Mouse (Mus musculus): Measurements from ENCODE around the gene Tgfb2. TPM values are rescaled to one million over a fixed set of nuclear protein-coding genes. Genes with fewer than 3 reads are reported as not detected.

The Tgfb2 gene
- polyA plus RNA-seq (2011; ENCODE audit: insufficient read depth, insufficient read length, low replicate concordance, missing spikeins): 0.67 TPM in 1 of 2 replicates, not detected in the other

DNA sequence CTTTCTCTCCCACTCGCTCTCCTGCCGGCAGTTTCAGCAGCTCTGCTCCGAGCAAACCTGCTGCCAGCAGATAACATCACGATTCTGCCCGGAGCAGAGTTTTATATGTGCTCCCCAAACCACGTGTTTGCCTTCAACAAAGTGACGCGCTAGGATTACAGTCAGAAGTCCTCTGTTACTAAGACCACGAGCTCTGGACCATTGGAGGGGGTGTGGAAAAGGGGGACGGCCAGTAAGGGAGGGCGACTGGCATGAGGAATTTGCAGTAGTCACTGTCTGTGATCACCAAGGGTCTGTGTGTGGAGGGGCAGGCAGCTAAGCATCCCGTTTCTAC is at the start of gene Tgfb2:
Gene Tgfb2 (minus strand): TSS at position 75 of the 334 bp plus-strand sequence.
- TF ChIP-seq CTCF (IDR thresholded peaks at IDR 0.05; ENCODE audit: control insufficient read depth, insufficient read depth, low read length) (no peak), POLR2A (IDR thresholded peaks at IDR 0.05; ENCODE audit: borderline replicate concordance, control insufficient read depth, low read depth, low read length) (no peak)
- Histone ChIP-seq H3K4me3 (replicated peaks; ENCODE audit: control insufficient read depth, low read depth, low read length) (peak within 1 kb of the TSS; percentile 8), H3K27ac (ENCODE audit: control insufficient read depth, insufficient read depth, low read depth, low read length, poor library complexity) (no peak within 1 kb of the TSS), H3K4me1 (ENCODE audit: control insufficient read depth, insufficient read depth, low read length) (no peaks in the 10 kb centered on the region)
- WGBS: 7% methylated on average over 12 of the region's 12 CpGs

DNA sequence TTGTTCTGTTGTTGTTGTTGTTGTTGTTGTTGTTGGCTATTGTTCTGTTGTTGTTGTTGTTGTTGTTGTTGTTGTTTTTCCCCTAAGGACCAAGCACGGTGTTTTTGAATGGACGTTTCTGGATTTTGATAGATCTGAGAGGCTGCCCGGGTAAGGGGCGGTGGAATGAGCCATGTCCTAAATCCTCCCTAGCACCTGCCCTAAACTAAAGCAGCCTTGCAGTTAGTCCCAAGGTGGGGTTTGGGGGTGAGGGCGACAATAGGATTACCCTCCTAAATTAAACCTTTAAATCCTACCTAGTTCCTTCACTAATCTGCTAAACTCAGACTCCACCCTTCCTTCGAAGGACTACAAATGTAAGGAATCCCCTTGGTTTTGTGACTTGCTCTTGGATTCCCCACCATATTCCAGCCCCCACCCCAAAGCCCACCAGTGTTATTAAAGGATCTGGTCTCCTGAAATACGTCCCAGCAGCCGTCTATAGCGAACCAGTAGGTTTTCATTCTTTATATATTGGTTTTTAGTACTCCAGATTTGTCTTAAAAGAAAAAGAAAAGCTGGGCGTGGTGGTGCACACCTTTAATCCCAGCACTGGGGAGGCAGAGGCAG is 44.0 kb upstream of the Tgfb2 start:
- H3K4me3 ChIP-seq (replicated peaks; ENCODE audit: control insufficient read depth, low read depth, low read length): peak overlapping the region; percentile 79
- no peak overlapping the region for H3K27ac ChIP-seq (ENCODE audit: control insufficient read depth, insufficient read depth, low read depth, low read length, poor library complexity)
- no peaks in the 10 kb centered on the region; the same call in 1 of the 2 replicates for H3K4me1 ChIP-seq (ENCODE audit: control insufficient read depth, insufficient read depth, low read length)
- 36% methylated on average over 10 of the region's 10 CpGs for WGBS
- no peak for TF ChIP-seq CTCF (IDR thresholded peaks at IDR 0.05; ENCODE audit: control insufficient read depth, insufficient read depth, low read length)
- TF ChIP-seq POLR2A (IDR thresholded peaks at IDR 0.05; ENCODE audit: borderline replicate concordance, control insufficient read depth, low read depth, low read length): no peak

DNA sequence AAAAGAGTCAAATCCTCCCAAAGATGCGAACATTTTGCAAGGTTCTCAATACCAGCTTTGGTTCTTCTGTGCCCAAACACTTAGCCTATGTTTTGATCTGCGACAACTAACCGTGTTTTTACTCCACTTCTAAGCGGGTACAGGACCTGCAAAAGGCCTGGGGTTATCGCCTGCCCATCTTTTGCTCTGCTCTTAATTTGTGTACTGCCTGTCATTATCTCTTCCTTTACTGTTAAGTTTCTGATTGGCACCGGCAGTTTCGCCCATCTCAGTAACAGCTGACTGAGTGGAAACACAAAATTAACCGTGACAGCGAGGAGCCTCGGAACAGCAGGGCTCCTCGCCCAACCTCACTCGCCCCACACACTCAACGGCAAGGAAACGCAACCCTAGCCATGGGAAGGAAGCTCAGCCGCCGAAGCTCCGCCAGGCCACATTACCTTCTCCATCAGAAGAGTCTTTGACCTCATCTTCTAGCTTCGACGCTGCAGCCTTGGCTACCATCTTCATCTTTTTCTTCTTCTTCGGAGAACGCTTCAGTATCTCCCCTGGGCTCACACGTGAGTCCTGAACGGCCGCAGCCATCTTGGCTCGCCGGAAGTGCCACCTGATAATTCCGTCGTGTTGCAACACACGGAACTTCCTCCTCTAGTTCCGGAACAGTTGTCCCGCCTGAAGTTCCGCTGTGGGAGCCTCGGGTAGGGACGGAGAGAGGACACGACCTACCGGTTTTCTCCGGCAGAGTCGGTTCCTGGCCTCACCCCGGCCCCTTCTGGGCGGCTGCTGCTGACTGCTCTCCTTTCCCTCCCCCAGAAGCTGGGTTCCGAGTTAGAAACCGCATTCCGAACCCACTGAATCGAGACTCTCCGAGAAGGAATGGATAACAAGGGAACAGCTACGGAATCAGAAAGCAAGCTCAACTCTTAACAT is 43.2 kb upstream of the Tgfb2 start, which contains the start of gene Rrp15:
Gene Rrp15 (minus strand): TSS at position 635 of the 930 bp plus-strand sequence.
- Histone ChIP-seq H3K27ac (ENCODE audit: control insufficient read depth, insufficient read depth, low read depth, low read length, poor library complexity) (peak within 1 kb of the TSS; percentile 31; the same call in 1 of the 2 replicates), H3K4me3 (replicated peaks; ENCODE audit: control insufficient read depth, low read depth, low read length) (peak within 1 kb of the TSS; percentile 79), H3K4me1 (ENCODE audit: control insufficient read depth, insufficient read depth, low read length) (no peaks in the 10 kb centered on the region; the same call in 1 of the 2 replicates)
- TF ChIP-seq POLR2A (IDR thresholded peaks at IDR 0.05; ENCODE audit: borderline replicate concordance, control insufficient read depth, low read depth, low read length): peak; percentile 31; the same call in 1 of the 2 replicates
- no peak for TF ChIP-seq CTCF (IDR thresholded peaks at IDR 0.05; ENCODE audit: control insufficient read depth, insufficient read depth, low read length)
- WGBS: under 1% methylated on average over 46 of the region's 46 CpGs

DNA sequence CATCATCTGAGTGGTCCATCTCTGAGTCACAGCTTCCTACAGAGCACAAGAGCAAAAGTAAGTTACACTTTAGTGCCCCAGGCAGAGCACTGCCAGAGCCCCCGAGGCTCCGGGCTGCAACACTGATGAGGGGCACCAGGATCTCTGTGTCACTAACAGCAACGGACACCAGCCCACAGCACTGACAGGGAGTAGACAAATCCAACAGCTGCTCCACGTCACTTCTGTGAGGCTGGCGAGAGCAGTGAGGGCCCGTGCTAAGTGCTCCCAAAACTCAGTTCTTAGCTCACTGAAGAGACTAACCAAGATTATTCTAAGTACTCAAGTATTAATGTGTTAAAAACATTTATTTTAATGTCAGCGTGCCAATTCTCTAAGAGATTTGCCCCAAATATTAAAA is 34.0 kb upstream of the Tgfb2 start:
- TF ChIP-seq POLR2A (IDR thresholded peaks at IDR 0.05; ENCODE audit: borderline replicate concordance, control insufficient read depth, low read depth, low read length): no peak
- Histone ChIP-seq H3K4me1 (ENCODE audit: control insufficient read depth, insufficient read depth, low read length) (no peaks in the 10 kb centered on the region; the same call in 1 of the 2 replicates), H3K27ac (ENCODE audit: control insufficient read depth, insufficient read depth, low read depth, low read length, poor library complexity) (no peak overlapping the region), H3K4me3 (replicated peaks; ENCODE audit: control insufficient read depth, low read depth, low read length) (no peak overlapping the region)
- 85% methylated on average over 7 of the region's 7 CpGs for WGBS

DNA sequence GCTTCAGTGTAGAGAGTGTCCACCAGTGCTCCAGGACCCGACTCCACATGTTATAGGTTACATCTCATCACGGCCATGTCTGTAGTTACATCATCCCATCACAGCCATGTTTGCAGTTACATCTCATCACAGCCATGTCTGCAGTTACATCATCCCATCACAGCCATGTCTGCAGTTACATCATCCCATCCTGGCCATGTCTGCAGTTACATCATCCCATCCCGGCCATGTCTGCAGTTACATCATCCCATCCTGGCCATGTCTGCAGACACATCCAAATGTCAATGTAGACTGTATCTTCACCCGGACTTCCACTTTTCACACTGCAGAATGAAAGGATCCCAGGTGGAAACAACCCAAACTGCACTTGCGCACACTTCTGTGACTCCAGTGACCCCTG is 29.7 kb upstream of the Tgfb2 start:
- Histone ChIP-seq H3K4me1 (ENCODE audit: control insufficient read depth, insufficient read depth, low read length) (no peaks in the 10 kb centered on the region), H3K4me3 (replicated peaks; ENCODE audit: control insufficient read depth, low read depth, low read length) (no peak overlapping the region), H3K27ac (ENCODE audit: control insufficient read depth, insufficient read depth, low read depth, low read length, poor library complexity) (no peak overlapping the region)
- TF ChIP-seq POLR2A (IDR thresholded peaks at IDR 0.05; ENCODE audit: borderline replicate concordance, control insufficient read depth, low read depth, low read length): no peak
- TF ChIP-seq CTCF (IDR thresholded peaks at IDR 0.05; ENCODE audit: control insufficient read depth, insufficient read depth, low read length): no peak
- WGBS: 75% methylated on average over 5 of the region's 5 CpGs

DNA sequence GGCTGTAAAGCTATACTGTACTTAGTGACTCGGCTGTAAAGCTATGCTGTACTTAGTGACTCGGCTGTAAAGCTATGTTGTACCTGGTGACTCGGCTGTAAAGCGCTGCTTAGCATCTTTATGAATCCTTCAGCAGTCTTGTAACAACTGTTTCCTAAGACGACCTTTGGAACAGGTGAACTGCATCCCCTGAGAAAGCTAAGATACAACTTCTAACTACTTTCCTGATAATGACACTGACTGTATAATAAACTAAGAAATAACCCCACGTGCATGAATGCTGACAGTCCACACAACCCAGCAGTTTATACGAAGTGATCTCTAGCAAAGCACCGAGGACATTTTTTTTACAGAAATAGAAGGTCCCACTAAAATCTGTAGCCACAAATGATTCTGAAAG is 27.3 kb upstream of the Tgfb2 start:
- Histone ChIP-seq H3K27ac (ENCODE audit: control insufficient read depth, insufficient read depth, low read depth, low read length, poor library complexity) (no peak overlapping the region), H3K4me3 (replicated peaks; ENCODE audit: control insufficient read depth, low read depth, low read length) (no peak overlapping the region), H3K4me1 (ENCODE audit: control insufficient read depth, insufficient read depth, low read length) (no peaks in the 10 kb centered on the region)
- WGBS: 88% methylated on average over 8 of the region's 8 CpGs
- TF ChIP-seq POLR2A (IDR thresholded peaks at IDR 0.05; ENCODE audit: borderline replicate concordance, control insufficient read depth, low read depth, low read length): no peak
- TF ChIP-seq CTCF (IDR thresholded peaks at IDR 0.05; ENCODE audit: control insufficient read depth, insufficient read depth, low read length): no peak

DNA sequence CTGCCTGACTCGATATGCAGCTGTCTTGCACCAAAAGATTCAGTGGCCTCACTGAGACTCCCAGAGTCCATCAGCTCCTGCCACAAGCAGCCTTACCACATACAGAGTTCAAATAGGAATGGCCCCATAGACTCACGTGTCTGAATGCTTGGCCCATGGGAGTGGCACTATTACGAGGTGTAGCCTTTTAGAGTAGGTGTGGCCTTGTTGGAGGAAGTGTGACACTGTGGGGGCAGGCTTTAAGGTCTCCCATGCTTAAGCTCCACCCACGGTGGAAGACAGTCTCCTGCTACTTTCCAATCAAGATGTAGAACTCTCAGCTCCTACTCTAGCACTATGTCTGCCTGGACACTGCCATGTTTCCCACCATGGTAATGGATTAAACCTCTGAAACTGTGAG is 23.0 kb upstream of the Tgfb2 start:
- no peak overlapping the region for H3K4me3 ChIP-seq (replicated peaks; ENCODE audit: control insufficient read depth, low read depth, low read length)
- 62% methylated on average over 4 of the region's 4 CpGs for WGBS
- TF ChIP-seq CTCF (IDR thresholded peaks at IDR 0.05; ENCODE audit: control insufficient read depth, insufficient read depth, low read length) (no peak), POLR2A (IDR thresholded peaks at IDR 0.05; ENCODE audit: borderline replicate concordance, control insufficient read depth, low read depth, low read length) (no peak)

DNA sequence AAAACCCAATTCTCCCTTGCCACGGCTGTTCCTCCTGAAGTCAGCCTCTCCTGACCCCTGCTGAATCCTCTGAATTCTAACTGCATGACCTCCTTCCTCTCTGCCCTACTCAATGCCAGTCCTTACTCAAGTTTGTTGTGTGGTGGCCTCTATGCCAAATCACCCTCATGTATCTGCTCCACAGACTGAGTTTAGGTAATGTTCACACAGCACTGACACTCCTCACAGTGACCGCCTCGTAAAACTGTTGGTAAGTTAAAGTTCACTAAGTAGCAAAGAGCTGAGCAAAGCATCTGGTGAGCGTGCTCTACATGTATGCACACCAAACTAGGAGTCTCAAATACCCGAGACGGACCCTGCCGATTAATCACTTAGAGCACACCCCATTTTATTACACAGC is 20.3 kb upstream of the Tgfb2 start:
- WGBS: 84% methylated on average over 7 of the region's 7 CpGs
- no peak for TF ChIP-seq CTCF (IDR thresholded peaks at IDR 0.05; ENCODE audit: control insufficient read depth, insufficient read depth, low read length)
- no peak for TF ChIP-seq POLR2A (IDR thresholded peaks at IDR 0.05; ENCODE audit: borderline replicate concordance, control insufficient read depth, low read depth, low read length)
- H3K4me1 ChIP-seq (ENCODE audit: control insufficient read depth, insufficient read depth, low read length): no peaks in the 10 kb centered on the region
- H3K27ac ChIP-seq (ENCODE audit: control insufficient read depth, insufficient read depth, low read depth, low read length, poor library complexity): no peak overlapping the region
- no peak overlapping the region for H3K4me3 ChIP-seq (replicated peaks; ENCODE audit: control insufficient read depth, low read depth, low read length)

More for the DNA sequence above, 23.0 kb upstream of the Tgfb2 start:
- H3K4me1 ChIP-seq (ENCODE audit: control insufficient read depth, insufficient read depth, low read length): no peaks in the 10 kb centered on the region
- no peak overlapping the region for H3K27ac ChIP-seq (ENCODE audit: control insufficient read depth, insufficient read depth, low read depth, low read length, poor library complexity)
